Mouse (Mus musculus) liver, embryonic 12.5 days (tissue): ENCODE data around the gene 4930595D18Rik. TPM values are rescaled to one million over a fixed set of nuclear protein-coding genes. Genes with fewer than 3 reads are reported as not detected.

Experiments
- ATAC-seq: fragments of 200-750 bp; cut with Nextera tagmentation; 2 replicates; pipeline ENCODE4 v1.8.0; 2017; ENCODE audit warnings: moderate number of reproducible peaks, mild to moderate bottlenecking, moderate library complexity
- H3K27ac ChIP-seq: fragments of 300-500 bp; sonication (generic); 2 replicates; pipeline ENCODE4 v1.5.1; 2016; ENCODE audit warnings: mild to moderate bottlenecking
- H3K27me3 ChIP-seq: fragments of 300-500 bp; sonication (generic); replicated peaks from 2 replicates; pipeline ENCODE4 v1.6.1; 2016; ENCODE audit warnings: mild to moderate bottlenecking, moderate library complexity
- H3K36me3 ChIP-seq: fragments of 300-500 bp; sonication (generic); 2 replicates; pipeline ENCODE4 v1.6.1; 2016; ENCODE audit warnings: mild to moderate bottlenecking, moderate library complexity
- H3K4me1 ChIP-seq: fragments of 300-500 bp; sonication (generic); 2 replicates; pipeline ENCODE4 v1.6.1; 2016
- H3K4me2 ChIP-seq: fragments of 300-500 bp; sonication (generic); 2 replicates; pipeline ENCODE4 v1.6.1; 2016; ENCODE audit warnings: mild to moderate bottlenecking, moderate library complexity
- H3K4me3 ChIP-seq: fragments of 300-500 bp; sonication (generic); 2 replicates; pipeline ENCODE4 v1.5.1; 2016; ENCODE audit warnings: mild to moderate bottlenecking, moderate library complexity
- H3K9ac ChIP-seq: fragments of 300-500 bp; sonication (generic); 2 replicates; pipeline ENCODE4 v1.6.1; 2016; ENCODE audit warnings: mild to moderate bottlenecking, moderate library complexity
- H3K9me3 ChIP-seq: fragments of 300-500 bp; sonication (generic); replicated peaks from 2 replicates; pipeline ENCODE4 v1.6.1; 2016; ENCODE audit warnings: mild to moderate bottlenecking, moderate library complexity
- WGBS: fragments of 180-500 bp; shearing (Covaris S2); methylation state at CpG from one replicate; pipeline ENCODE4 v1.1.7; 2016; ENCODE audit not compliant: insufficient replicate concordance; 5-methylcytosine and 5-hydroxymethylcytosine counted together
- polyA plus RNA-seq: library from polyadenylated mRNA; unstranded; fragments of >200 nt; fragmentation: Nextera tagmentation; extraction: Ambion mirVana; gene quantifications from 2 replicates; pipeline ENCODE4 v1.2.1, GENCODE M21; 2016

The 4930595D18Rik gene
- polyA plus RNA-seq, 1 experiment from 2014 or later = not detected

- Histone ChIP-seq H3K27ac (no peak overlapping the region), H3K27me3 (no peaks in the 10 kb centered on the region), H3K9ac (no peak overlapping the region), H3K36me3 (no peaks in the 10 kb centered on the region), H3K4me1 (peaks cover 6% of the 10 kb centered on the region; the same call in 1 of the 2 replicates), H3K4me2 (no peak overlapping the region), H3K9me3 (peaks cover 5% of the 10 kb centered on the region; the same call in 1 of the 2 replicates), H3K4me3 (no peak overlapping the region)
- WGBS = 77% methylated on average over 7 of the region's 7 CpGs
- ATAC-seq = no peak
Measured at GRCm38 (mm10) chr12:111134169-111134568, 50.1 kb downstream of the 4930595D18Rik start.

GRCm38 (mm10) chr12:111125666-111126065, 58.6 kb downstream of the 4930595D18Rik start:
- peaks cover 6% of the 10 kb centered on the region; the same call in 1 of the 2 replicates for H3K9me3 ChIP-seq
- H3K27ac ChIP-seq = no peak overlapping the region
- H3K4me3 ChIP-seq = no peak overlapping the region
- 65% methylated on average over 6 of the region's 6 CpGs for WGBS
- H3K4me2 ChIP-seq = no peak overlapping the region
- no peak for ATAC-seq
- no peaks in the 10 kb centered on the region for H3K27me3 ChIP-seq
- H3K36me3 ChIP-seq = no peaks in the 10 kb centered on the region
- H3K4me1 ChIP-seq = no peaks in the 10 kb centered on the region
- H3K9ac ChIP-seq = no peak overlapping the region

- Histone ChIP-seq H3K27me3 (no peaks in the 10 kb centered on the region), H3K4me2 (no peak overlapping the region), H3K36me3 (peaks cover 7% of the 10 kb centered on the region; the same call in 1 of the 2 replicates), H3K9ac (no peak overlapping the region), H3K4me1 (no peaks in the 10 kb centered on the region), H3K27ac (no peak overlapping the region), H3K9me3 (peaks cover 4% of the 10 kb centered on the region; the same call in 1 of the 2 replicates), H3K4me3 (no peak overlapping the region)
- 76% methylated on average over 14 of the region's 14 CpGs for WGBS
- no peak for ATAC-seq
Measured at GRCm38 (mm10) chr12:111124601-111125260, 59.6 kb downstream of the 4930595D18Rik start.

- Histone ChIP-seq H3K27ac (no peak overlapping the region), H3K27me3 (no peaks in the 10 kb centered on the region), H3K4me3 (no peak overlapping the region), H3K9me3 (peaks cover 4% of the 10 kb centered on the region; the same call in 1 of the 2 replicates), H3K36me3 (peaks cover 30% of the 10 kb centered on the region), H3K4me1 (no peaks in the 10 kb centered on the region), H3K4me2 (no peak overlapping the region), H3K9ac (no peak overlapping the region)
- 0 out of 2 replicates have a peak, but pooled peaks have one; percentile 15 for ATAC-seq
Measured at GRCm38 (mm10) chr12:111122332-111122852, 61.9 kb downstream of the 4930595D18Rik start.

- H3K27ac ChIP-seq = no peak overlapping the region
- ATAC-seq = no peak
- no peak overlapping the region for H3K4me2 ChIP-seq
- 83% methylated on average over 9 of the region's 9 CpGs for WGBS
- no peaks in the 10 kb centered on the region for H3K27me3 ChIP-seq
- no peak overlapping the region for H3K4me3 ChIP-seq
- H3K4me1 ChIP-seq = no peaks in the 10 kb centered on the region; the same call in 1 of the 2 replicates
- peaks cover 4% of the 10 kb centered on the region; the same call in 1 of the 2 replicates for H3K9me3 ChIP-seq
- peaks cover 42% of the 10 kb centered on the region for H3K36me3 ChIP-seq
- H3K9ac ChIP-seq = no peak overlapping the region
Measured at GRCm38 (mm10) chr12:111120976-111121645, 63.2 kb downstream of the 4930595D18Rik start.

GRCm38 (mm10) chr12:111119506-111120085, 64.7 kb downstream of the 4930595D18Rik start:
- H3K4me1 ChIP-seq = no peaks in the 10 kb centered on the region; the same call in 1 of the 2 replicates
- peaks cover 4% of the 10 kb centered on the region; the same call in 1 of the 2 replicates for H3K9me3 ChIP-seq
- H3K36me3 ChIP-seq = peaks cover 54% of the 10 kb centered on the region
- no peak overlapping the region for H3K4me3 ChIP-seq
- H3K4me2 ChIP-seq = no peak overlapping the region
- 88% methylated on average over 5 of the region's 5 CpGs for WGBS
- no peak overlapping the region for H3K9ac ChIP-seq
- no peak for ATAC-seq
- no peak overlapping the region for H3K27ac ChIP-seq
- no peaks in the 10 kb centered on the region for H3K27me3 ChIP-seq

- Histone ChIP-seq H3K9ac (no peak overlapping the region), H3K4me1 (no peaks in the 10 kb centered on the region; the same call in 1 of the 2 replicates), H3K4me3 (no peak overlapping the region), H3K36me3 (peaks cover 94% of the 10 kb centered on the region), H3K9me3 (no peaks in the 10 kb centered on the region), H3K27me3 (no peaks in the 10 kb centered on the region), H3K4me2 (no peak overlapping the region), H3K27ac (no peak overlapping the region)
- ATAC-seq = no peak
- WGBS = 90% methylated on average over 5 of the region's 5 CpGs
Measured at GRCm38 (mm10) chr12:111114593-111114992, 69.7 kb downstream of the 4930595D18Rik start.

- no peak overlapping the region for H3K9ac ChIP-seq
- H3K27ac ChIP-seq = no peak overlapping the region
- WGBS = 86% methylated on average over 8 of the region's 8 CpGs
- H3K4me3 ChIP-seq = no peak overlapping the region
- peaks cover 95% of the 10 kb centered on the region for H3K36me3 ChIP-seq
- ATAC-seq = no peak
- H3K27me3 ChIP-seq = no peaks in the 10 kb centered on the region
- H3K4me1 ChIP-seq = no peaks in the 10 kb centered on the region; the same call in none of the 2 replicates
- no peaks in the 10 kb centered on the region for H3K9me3 ChIP-seq
- H3K4me2 ChIP-seq = no peak overlapping the region
Measured at GRCm38 (mm10) chr12:111111176-111111575, 73.1 kb downstream of the 4930595D18Rik start.

Other genes with a start within 250 kb of the 4930595D18Rik start
- gene Ankrd9, start 205.5 kb downstream of the 4930595D18Rik start, polyA plus RNA-seq = 62.2 TPM in 2 replicates
- 8.5 and 10.4 TPM in 2 replicates for gene Rcor1, start 145.1 kb downstream of the 4930595D18Rik start, polyA plus RNA-seq
- 5.6 and 6.2 TPM in 2 replicates for gene Traf3, start 18.1 kb downstream of the 4930595D18Rik start, polyA plus RNA-seq
- gene Amn, start 86.6 kb upstream of the 4930595D18Rik start, polyA plus RNA-seq = 2.0 and 2.2 TPM in 2 replicates
- 13.0 and 15.1 TPM in 2 replicates for gene Cdc42bpb, start 193.2 kb upstream of the 4930595D18Rik start, polyA plus RNA-seq
- 0.28 TPM in 1 of 2 replicates, not detected in the other for gene Lbhd2, start 222.3 kb upstream of the 4930595D18Rik start, polyA plus RNA-seq
- 15.5 and 18.2 TPM in 2 replicates for gene Exoc3l4, start 232.5 kb upstream of the 4930595D18Rik start, polyA plus RNA-seq